Mouse (Mus musculus): ENCODE results near the gene Vars.

Vars gene

GRCm38 (mm10) chr17:35048149-35048931 is 47.6 kb downstream of the Vars start:
- no peak for DNase-seq (ENCODE audit: low spot score)

GRCm38 (mm10) chr17:35048932-35049440 is 48.2 kb downstream of the Vars start:
- DNase-seq (ENCODE audit: low spot score) = no peak

- no peak for DNase-seq (ENCODE audit: low spot score)
Observed at GRCm38 (mm10) chr17:35049561-35050016, 48.8 kb downstream of the Vars start, which contains the start of gene Clic1. TSS of gene Clic1 (plus strand) at chr17:35049966.

- DNase-seq (ENCODE audit: low spot score) = peak; percentile 43
Observed at GRCm38 (mm10) chr17:35050126-35050750, 49.5 kb downstream of the Vars start.

- DNase-seq (ENCODE audit: low spot score) = peak; percentile 49
Observed at GRCm38 (mm10) chr17:35051156-35052086, 50.6 kb downstream of the Vars start.

GRCm38 (mm10) chr17:35052271-35052798 is 51.5 kb downstream of the Vars start:
- DNase-seq (ENCODE audit: low spot score) = no peak

- no peak for DNase-seq (ENCODE audit: low spot score)
Observed at GRCm38 (mm10) chr17:35055691-35056495, 55.1 kb downstream of the Vars start.

GRCm38 (mm10) chr17:35057090-35057489 is 56.3 kb downstream of the Vars start:
- no peak for DNase-seq (ENCODE audit: low spot score)

- DNase-seq (ENCODE audit: low spot score) = no peak
Observed at GRCm38 (mm10) chr17:35058316-35058715, 57.5 kb downstream of the Vars start.

GRCm38 (mm10) chr17:35058911-35059892 is 58.4 kb downstream of the Vars start, which contains the start of gene Ddah2:
TSS of gene Ddah2 (plus strand) at chr17:35059035.
- peak; percentile 74 for DNase-seq (ENCODE audit: low spot score)

- no peak for DNase-seq (ENCODE audit: low spot score)
Observed at GRCm38 (mm10) chr17:35060071-35060470, 59.3 kb downstream of the Vars start.

GRCm38 (mm10) chr17:35060737-35061297 is 60.0 kb downstream of the Vars start:
- DNase-seq (ENCODE audit: low spot score) = no peak

- no peak for DNase-seq (ENCODE audit: low spot score)
Observed at GRCm38 (mm10) chr17:35061299-35061698, 60.5 kb downstream of the Vars start.

- DNase-seq (ENCODE audit: low spot score) = no peak
Observed at GRCm38 (mm10) chr17:35063466-35063865, 62.7 kb downstream of the Vars start.

GRCm38 (mm10) chr17:35064378-35064877 is 63.6 kb downstream of the Vars start:
- DNase-seq (ENCODE audit: low spot score) = no peak

GRCm38 (mm10) chr17:35064951-35065947 is 64.5 kb downstream of the Vars start, which contains the start of gene Ly6g6c:
TSS of gene Ly6g6c (plus strand) at chr17:35065388.
- DNase-seq (ENCODE audit: low spot score) = no peak

Measured in spleen, adult 12 weeks (tissue).